Mouse (Mus musculus) cortical plate, adult 2 months (tissue): ENCODE results near the gene Mtrf1l.

ENCODE experiments used
- CTCF ChIP-seq: fragments of 200-500 bp; IDR thresholded peaks from 2 replicates; pipeline ENCODE4 v1.5.1; 2011; ENCODE audit warnings: mild to moderate bottlenecking, control low read depth, low read length; ENCODE audit not compliant: insufficient read depth; ENCODE audit errors: extremely low read depth
- POLR2A ChIP-seq: fragments of 200-500 bp; IDR thresholded peaks from 2 replicates; pipeline ENCODE4 v1.6.1; 2011; ENCODE audit warnings: mild to moderate bottlenecking, low read length, control low read depth; ENCODE audit not compliant: insufficient read depth; ENCODE audit errors: extremely low read depth

DNA sequence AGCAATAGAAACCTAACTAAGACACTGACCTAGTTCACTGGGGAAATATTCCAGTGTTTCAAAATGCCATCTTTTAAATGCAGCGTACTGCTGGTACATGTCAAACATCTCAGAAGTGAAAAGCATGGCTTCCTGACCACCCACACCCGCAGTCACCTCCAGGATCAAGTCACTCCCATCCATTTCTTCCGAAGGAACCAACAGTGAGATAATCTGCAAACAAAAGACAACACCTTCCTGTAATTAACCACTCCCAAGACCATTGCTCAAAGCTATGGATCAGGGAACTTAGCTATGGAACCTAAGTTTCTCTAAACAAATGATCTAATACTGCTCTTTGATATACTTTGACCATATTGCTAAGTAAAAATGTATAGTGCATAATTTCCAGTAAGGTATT, 4.9 kb downstream of the Mtrf1l start:
- TF ChIP-seq CTCF (no peak), POLR2A (no peak)
